Mouse (Mus musculus) midbrain, embryonic 10.5 days (tissue): ENCODE results near the gene Twf2. TPM values are rescaled to one million over a fixed set of nuclear protein-coding genes. Genes with fewer than 3 reads are reported as not detected.
A peak's percentile ranks its signal among the peaks of the same experiment; 100 is the strongest.

ENCODE experiments used
- DNase-seq: peaks from one replicate; pipeline ENCODE4 v3.0.0-alpha.2; 2017; ENCODE audit warnings: low spot score
- H3K27ac ChIP-seq: fragments of 300-500 bp; sonication (generic); replicated peaks from 2 replicates; pipeline ENCODE4 v1.5.1; 2016; ENCODE audit warnings: mild to moderate bottlenecking
- H3K27me3 ChIP-seq: fragments of 300-500 bp; sonication (generic); 2 replicates; pipeline ENCODE4 v1.6.1; 2016; ENCODE audit warnings: low read depth, mild to moderate bottlenecking; ENCODE audit not compliant: poor library complexity, severe bottlenecking
- H3K36me3 ChIP-seq: fragments of 300-500 bp; sonication (generic); 2 replicates; pipeline ENCODE4 v1.6.1; 2016; ENCODE audit warnings: mild to moderate bottlenecking, moderate library complexity
- H3K4me1 ChIP-seq: fragments of 300-500 bp; sonication (generic); 2 replicates; pipeline ENCODE4 v1.6.1; 2016
- H3K4me3 ChIP-seq: fragments of 300-500 bp; sonication (generic); 2 replicates; pipeline ENCODE4 v1.5.1; 2016; ENCODE audit warnings: mild to moderate bottlenecking, moderate library complexity
- H3K9me3 ChIP-seq: fragments of 300-500 bp; sonication (generic); replicated peaks from 2 replicates; pipeline ENCODE4 v1.6.1; 2016; ENCODE audit warnings: mild to moderate bottlenecking
- WGBS: fragments of 180-500 bp; shearing (Covaris S2); methylation state at CpG from one replicate; pipeline ENCODE4 v1.1.7; 2016; 5-methylcytosine and 5-hydroxymethylcytosine counted together
- polyA plus RNA-seq: library from polyadenylated mRNA; unstranded; fragments of >200 nt; fragmentation: Nextera tagmentation; extraction: Ambion mirVana; gene quantifications from 2 replicates; pipeline ENCODE4 v1.2.1, GENCODE M21; 2016

Gene Twf2
- polyA plus RNA-seq, 1 experiment from 2014 or later = 74.8 TPM

DNA sequence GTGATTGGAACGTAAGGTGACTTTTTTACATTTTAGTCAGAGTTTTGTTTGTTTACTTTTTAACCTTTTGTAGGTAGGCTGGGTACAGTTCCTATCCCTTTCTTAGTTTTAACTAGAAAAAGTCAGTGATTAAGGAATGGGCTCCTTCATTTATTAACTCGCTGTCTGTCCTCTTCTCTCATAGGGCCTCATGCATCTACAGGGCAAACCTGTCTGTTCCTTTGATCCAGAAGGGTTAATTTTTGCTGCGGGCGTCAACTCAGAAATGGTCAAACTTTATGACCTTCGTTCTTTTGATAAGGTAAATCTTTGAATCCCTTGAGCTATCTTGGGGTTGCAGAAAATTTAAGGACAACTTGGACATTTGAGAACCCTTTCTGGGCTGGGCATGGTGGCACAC is 18.9 kb upstream of the Twf2 start:
- WGBS = 94% methylated on average over 5 of the region's 5 CpGs
- H3K4me1 ChIP-seq = no peaks in the 10 kb centered on the region
- no peak overlapping the region for H3K27ac ChIP-seq
- H3K4me3 ChIP-seq = no peak overlapping the region
- H3K36me3 ChIP-seq = peaks cover 99% of the 10 kb centered on the region
- no peaks in the 10 kb centered on the region for H3K9me3 ChIP-seq
- H3K27me3 ChIP-seq = no peaks in the 10 kb centered on the region
- no peak for DNase-seq

- 95% methylated on average over 1 of the region's 1 CpGs for WGBS
- H3K4me3 ChIP-seq = no peak overlapping the region
These were observed 11.6 kb upstream of the Twf2 start for GRCm38 (mm10) chr9:106191355-106191754.

DNA sequence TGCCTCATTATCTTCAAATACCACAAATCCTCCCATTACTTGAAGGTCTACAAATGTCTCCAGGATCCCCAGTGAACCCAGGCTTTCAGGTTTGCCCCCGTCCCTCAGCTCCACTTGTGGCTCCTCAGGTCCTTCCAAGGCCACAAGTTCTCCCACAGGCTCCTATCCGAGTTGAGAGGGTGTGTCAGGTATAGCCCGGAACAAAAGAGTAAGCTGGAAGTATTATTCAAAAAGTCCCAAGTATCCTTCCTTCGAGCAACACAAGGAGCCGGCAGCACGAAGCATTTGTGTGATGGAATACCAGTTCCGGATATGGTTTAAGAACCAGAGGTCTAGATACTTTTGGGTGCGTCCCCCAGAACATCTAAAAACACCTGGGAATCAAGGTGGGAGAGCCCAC is 10.9 kb upstream of the Twf2 start:
- no peak overlapping the region for H3K4me3 ChIP-seq
- peaks cover 98% of the 10 kb centered on the region for H3K36me3 ChIP-seq
- H3K27me3 ChIP-seq = no peaks in the 10 kb centered on the region
- DNase-seq = no peak
- H3K27ac ChIP-seq = no peak overlapping the region
- no peaks in the 10 kb centered on the region for H3K9me3 ChIP-seq
- H3K4me1 ChIP-seq = peaks cover 8% of the 10 kb centered on the region
- 93% methylated on average over 8 of the region's 8 CpGs for WGBS

More at GRCm38 (mm10) chr9:106191355-106191754, 11.6 kb upstream of the Twf2 start:
- H3K27ac ChIP-seq = no peak overlapping the region
- peaks cover 7% of the 10 kb centered on the region; the same call in 1 of the 2 replicates for H3K4me1 ChIP-seq
- no peaks in the 10 kb centered on the region for H3K9me3 ChIP-seq
- no peaks in the 10 kb centered on the region for H3K27me3 ChIP-seq
- peaks cover 98% of the 10 kb centered on the region for H3K36me3 ChIP-seq
- no peak for DNase-seq

GRCm38 (mm10) chr9:106192998-106193397 is 9.9 kb upstream of the Twf2 start:
- 96% methylated on average over 1 of the region's 1 CpGs for WGBS
- DNase-seq = no peak
- Histone ChIP-seq H3K9me3 (no peaks in the 10 kb centered on the region), H3K4me1 (peaks cover 18% of the 10 kb centered on the region), H3K27ac (no peak overlapping the region), H3K27me3 (no peaks in the 10 kb centered on the region), H3K4me3 (no peak overlapping the region), H3K36me3 (peaks cover 96% of the 10 kb centered on the region)

DNA sequence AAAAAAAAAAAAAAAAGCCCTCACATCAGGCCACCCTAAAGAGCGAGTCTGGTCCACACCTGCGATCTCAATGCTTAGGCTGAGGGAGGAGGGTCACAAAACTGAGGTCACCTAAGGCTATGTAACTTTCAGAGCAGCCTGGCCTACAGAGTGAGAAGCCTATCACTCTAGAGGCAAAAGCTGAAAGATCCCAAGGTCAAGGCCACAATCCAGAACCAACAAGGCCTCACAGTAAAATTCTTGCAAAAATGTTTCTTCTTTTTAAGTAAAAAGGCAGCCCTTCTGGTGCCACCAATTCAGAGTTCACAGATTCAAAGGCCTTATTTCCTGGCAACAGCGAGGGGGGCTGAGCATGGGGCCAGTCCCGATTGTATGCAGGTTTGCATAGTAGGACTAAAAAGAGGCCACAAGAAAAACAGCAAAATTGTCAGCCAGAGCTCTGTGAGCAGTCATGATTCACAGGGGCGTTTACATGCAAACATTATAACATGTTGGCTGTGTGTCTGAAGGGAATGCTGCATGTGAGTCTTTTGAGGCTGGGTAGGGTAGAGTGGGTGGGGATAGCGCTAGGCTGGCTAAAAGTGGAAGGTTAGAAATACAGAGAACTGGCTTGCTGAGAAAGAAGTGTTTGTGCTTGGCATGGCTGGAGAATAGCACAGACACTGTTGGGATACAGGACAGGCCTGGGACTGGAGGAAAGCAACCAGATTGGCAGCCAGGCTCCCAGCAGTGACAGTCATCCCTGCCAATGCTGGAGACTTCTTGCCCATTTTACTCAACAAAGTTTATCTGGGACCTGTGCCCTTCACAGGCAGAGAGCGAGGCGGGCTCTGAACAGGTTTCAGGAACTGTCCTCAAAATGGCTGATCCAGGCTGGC is 8.7 kb upstream of the Twf2 start:
- no peaks in the 10 kb centered on the region for H3K27me3 ChIP-seq
- H3K4me3 ChIP-seq = no peak overlapping the region
- H3K4me1 ChIP-seq = peaks cover 30% of the 10 kb centered on the region
- H3K9me3 ChIP-seq = no peaks in the 10 kb centered on the region
- H3K36me3 ChIP-seq = peaks cover 85% of the 10 kb centered on the region
- no peak for DNase-seq
- H3K27ac ChIP-seq = no peak overlapping the region
- 91% methylated on average over 8 of the region's 8 CpGs for WGBS

DNA sequence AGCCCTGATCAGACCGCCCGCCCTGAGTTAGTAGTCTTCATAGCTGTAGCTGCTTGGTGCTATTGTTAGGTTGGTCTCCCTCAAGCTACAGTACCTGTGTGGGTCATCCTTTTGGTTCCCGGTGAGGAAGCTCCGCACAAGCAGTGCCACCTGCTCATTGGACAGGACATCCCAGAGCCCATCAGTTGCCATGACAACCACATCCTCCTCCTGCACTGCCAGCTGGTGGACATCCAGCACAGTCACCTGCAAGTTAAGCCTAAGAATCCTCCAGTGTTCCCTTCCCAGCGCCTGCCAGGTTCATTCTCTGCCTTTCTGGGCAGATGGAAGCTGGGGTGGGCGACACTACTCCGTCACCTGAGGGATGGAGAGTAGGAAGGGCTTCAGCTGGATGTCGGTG is 7.2 kb upstream of the Twf2 start:
- DNase-seq = no peak
- 92% methylated on average over 8 of the region's 8 CpGs for WGBS
- Histone ChIP-seq H3K27me3 (peaks cover 8% of the 10 kb centered on the region; the same call in 1 of the 2 replicates), H3K4me1 (peaks cover 41% of the 10 kb centered on the region), H3K4me3 (no peak overlapping the region), H3K9me3 (no peaks in the 10 kb centered on the region), H3K27ac (no peak overlapping the region), H3K36me3 (peaks cover 69% of the 10 kb centered on the region)

DNA sequence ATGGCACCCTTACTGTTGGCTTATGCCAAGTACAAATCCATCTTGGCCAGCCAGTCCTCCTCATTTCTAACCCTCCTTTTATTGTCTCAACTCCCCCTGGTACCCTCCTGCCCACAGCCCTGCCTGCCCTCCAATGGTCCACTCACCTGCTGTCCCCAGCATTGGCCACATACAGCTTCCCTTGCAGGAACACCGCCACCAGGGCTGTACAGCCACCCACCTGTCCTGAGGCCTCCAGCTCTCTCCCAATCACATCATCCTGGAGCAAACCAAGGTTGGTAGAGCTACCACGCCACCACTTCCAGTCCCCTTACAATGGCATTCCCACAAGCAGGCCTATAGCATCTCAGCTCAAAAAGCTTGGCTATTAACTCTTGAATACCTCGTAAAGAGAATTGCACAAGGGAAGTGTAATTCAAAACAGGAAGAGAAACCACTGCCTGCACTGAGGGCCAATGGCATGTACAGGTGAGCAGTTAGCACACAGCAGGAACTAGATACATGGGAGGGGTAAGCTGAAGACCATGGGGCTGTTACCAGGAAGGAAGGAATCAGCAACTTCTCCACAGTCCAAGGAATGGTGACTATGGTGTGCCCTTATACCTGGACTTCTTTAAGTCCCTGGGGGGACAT is 5.7 kb upstream of the Twf2 start:
- peaks cover 8% of the 10 kb centered on the region; the same call in 1 of the 2 replicates for H3K27me3 ChIP-seq
- no peaks in the 10 kb centered on the region for H3K9me3 ChIP-seq
- H3K27ac ChIP-seq = no peak overlapping the region
- peaks cover 54% of the 10 kb centered on the region for H3K36me3 ChIP-seq
- 92% methylated on average over 3 of the region's 3 CpGs for WGBS
- peaks cover 43% of the 10 kb centered on the region for H3K4me1 ChIP-seq
- DNase-seq = no peak
- H3K4me3 ChIP-seq = 0 out of 2 replicates have a peak overlapping the region, but pooled peaks have one; percentile 77

- peaks cover 49% of the 10 kb centered on the region for H3K36me3 ChIP-seq
- H3K27me3 ChIP-seq = peaks cover 8% of the 10 kb centered on the region; the same call in 1 of the 2 replicates
- peak overlapping the region; percentile 77; the same call in 1 of the 2 replicates for H3K4me3 ChIP-seq
- H3K9me3 ChIP-seq = no peaks in the 10 kb centered on the region
- no peak for DNase-seq
- peaks cover 48% of the 10 kb centered on the region for H3K4me1 ChIP-seq
- 94% methylated on average over 9 of the region's 9 CpGs for WGBS
- no peak overlapping the region for H3K27ac ChIP-seq
These were observed 5.2 kb upstream of the Twf2 start for GRCm38 (mm10) chr9:106197732-106198131.

DNA sequence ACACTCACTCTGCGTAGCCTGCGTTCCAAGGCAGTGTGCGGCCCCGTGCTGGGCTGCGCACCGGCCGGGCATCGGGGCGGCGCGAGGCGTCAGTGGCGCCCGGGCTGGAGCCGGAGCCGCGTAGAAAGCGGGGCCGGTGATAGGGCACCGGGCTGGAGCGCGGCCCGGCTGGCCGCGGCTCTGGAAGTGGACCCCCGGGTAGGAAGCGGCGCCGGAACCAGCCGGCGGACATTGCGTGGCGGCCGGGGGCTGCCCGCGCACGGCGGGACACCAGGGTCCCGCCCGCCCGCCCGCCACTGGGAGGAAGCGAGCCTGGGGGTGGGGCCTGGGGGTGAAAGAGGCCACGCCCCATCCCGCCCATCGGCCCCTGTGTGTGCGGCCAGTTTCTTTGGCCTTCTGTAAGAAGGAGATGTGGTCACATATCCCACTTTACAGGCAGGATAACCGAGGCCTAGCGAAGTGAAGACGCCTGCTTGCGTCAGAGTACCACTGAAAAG is 3.9 kb upstream of the Twf2 start:
- peak; percentile 82 for DNase-seq
- H3K9me3 ChIP-seq = no peaks in the 10 kb centered on the region
- WGBS = under 1% methylated on average over 51 of the region's 51 CpGs
- H3K27ac ChIP-seq = peak overlapping the region; percentile 90
- H3K4me3 ChIP-seq = peak overlapping the region; percentile 77
- peaks cover 61% of the 10 kb centered on the region for H3K4me1 ChIP-seq
- H3K27me3 ChIP-seq = peaks cover 8% of the 10 kb centered on the region; the same call in 1 of the 2 replicates
- peaks cover 38% of the 10 kb centered on the region for H3K36me3 ChIP-seq

DNA sequence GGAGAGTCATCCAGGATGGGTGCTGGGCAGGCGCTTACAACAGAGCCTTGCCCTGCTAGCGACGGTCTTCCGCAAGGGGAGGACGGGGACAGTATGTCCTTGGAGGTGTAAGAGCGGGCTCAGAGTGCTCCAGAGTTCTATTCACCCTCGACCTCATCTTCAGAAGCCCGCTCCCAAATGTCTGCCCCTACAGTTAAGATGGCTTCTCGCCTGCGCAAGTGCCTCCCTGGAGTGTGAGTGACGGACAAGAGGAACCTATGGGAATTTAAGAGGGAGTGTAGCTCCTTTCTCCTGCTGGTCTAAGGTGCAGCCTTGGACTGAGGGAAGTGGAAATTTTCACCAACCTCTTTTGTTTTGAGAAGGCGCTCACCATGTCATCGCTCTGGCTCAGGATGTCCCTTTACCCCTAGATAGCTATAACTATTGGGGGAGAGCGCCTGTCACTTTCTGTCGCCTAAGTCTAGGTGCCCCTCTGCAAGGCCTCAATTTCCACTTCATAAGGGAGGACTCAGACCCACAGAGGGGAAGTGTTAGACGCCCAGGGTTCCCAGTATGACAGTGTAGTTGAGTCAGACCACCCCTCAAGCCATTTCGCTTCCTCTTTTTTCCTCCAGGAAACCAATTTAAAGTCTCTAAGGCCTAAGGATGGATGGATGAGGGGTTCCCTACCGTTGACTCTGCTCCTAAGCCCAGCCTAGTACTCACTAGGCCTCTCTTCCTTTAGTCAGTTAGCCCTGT is 3.2 kb upstream of the Twf2 start, which contains the start of gene Ppm1m:
TSS of gene Ppm1m (minus strand) at position 212 of the 738 bp plus-strand sequence.
- Histone ChIP-seq H3K36me3 (peaks cover 31% of the 10 kb centered on the region), H3K27ac (peak within 1 kb of the TSS; percentile 90), H3K4me3 (peak within 1 kb of the TSS; percentile 77), H3K27me3 (peaks cover 8% of the 10 kb centered on the region; the same call in 1 of the 2 replicates), H3K4me1 (peaks cover 68% of the 10 kb centered on the region), H3K9me3 (no peaks in the 10 kb centered on the region)
- DNase-seq = no peak
- 38% methylated on average over 18 of the region's 18 CpGs for WGBS

GRCm38 (mm10) chr9:106201895-106202294 is 1.0 kb upstream of the Twf2 start:
- H3K4me3 ChIP-seq = peak overlapping the region; percentile 74

More at GRCm38 (mm10) chr9:106201895-106202294, 1.0 kb upstream of the Twf2 start:
- no peak for DNase-seq
- 90% methylated on average over 3 of the region's 3 CpGs for WGBS
- no peaks in the 10 kb centered on the region for H3K9me3 ChIP-seq
- peaks cover 12% of the 10 kb centered on the region for H3K36me3 ChIP-seq
- H3K4me1 ChIP-seq = peaks cover 72% of the 10 kb centered on the region
- no peak overlapping the region for H3K27ac ChIP-seq
- peaks cover 8% of the 10 kb centered on the region; the same call in 1 of the 2 replicates for H3K27me3 ChIP-seq
